Mouse (Mus musculus): ENCODE measurements around the gene Rhbdd3. TPM values are rescaled to one million over a fixed set of nuclear protein-coding genes. Genes with fewer than 3 reads are reported as not detected.

Rhbdd3 gene
- polyA plus RNA-seq, 1 experiment = 232 TPM

GRCm38 (mm10) chr11:5061413-5062139, 37.1 kb upstream of the Rhbdd3 start:
- H3K36me3 ChIP-seq (ENCODE audit: control insufficient read depth, insufficient read depth, low read length) = no peaks in the 10 kb centered on the region
- peak overlapping the region; percentile 93 for H3K4me3 ChIP-seq (ENCODE audit: control insufficient read depth, low read depth, low read length)
- H3K27me3 ChIP-seq (ENCODE audit: control insufficient read depth, insufficient read depth, low read length) = no peaks in the 10 kb centered on the region
- H3K27ac ChIP-seq (ENCODE audit: control insufficient read depth, insufficient read depth, low read depth, low read length) = peak overlapping the region; percentile 62
- H3K4me1 ChIP-seq (ENCODE audit: control insufficient read depth, insufficient read depth, low read length) = peaks cover 69% of the 10 kb centered on the region
- TF ChIP-seq CTCF (IDR thresholded peaks at IDR 0.05; ENCODE audit: control insufficient read depth, insufficient read depth, insufficient replicate concordance, low read depth, low read length) (no peak), POLR2A (IDR thresholded peaks at IDR 0.05; ENCODE audit: control insufficient read depth, low read depth, low read length) (no peak; the same call in none of the 2 replicates)

- Histone ChIP-seq H3K4me1 (ENCODE audit: control insufficient read depth, insufficient read depth, low read length) (peaks cover 65% of the 10 kb centered on the region), H3K27ac (ENCODE audit: control insufficient read depth, insufficient read depth, low read depth, low read length) (peak overlapping the region; percentile 59), H3K4me3 (ENCODE audit: control insufficient read depth, low read depth, low read length) (peak overlapping the region; percentile 93), H3K36me3 (ENCODE audit: control insufficient read depth, insufficient read depth, low read length) (no peaks in the 10 kb centered on the region), H3K27me3 (ENCODE audit: control insufficient read depth, insufficient read depth, low read length) (no peaks in the 10 kb centered on the region)
- no peak for TF ChIP-seq CTCF (IDR thresholded peaks at IDR 0.05; ENCODE audit: control insufficient read depth, insufficient read depth, insufficient replicate concordance, low read depth, low read length)
- no peak for TF ChIP-seq POLR2A (IDR thresholded peaks at IDR 0.05; ENCODE audit: control insufficient read depth, low read depth, low read length)
These were observed 36.4 kb upstream of the Rhbdd3 start for GRCm38 (mm10) chr11:5062326-5062725.

GRCm38 (mm10) chr11:5062860-5063505, 35.7 kb upstream of the Rhbdd3 start:
- Histone ChIP-seq H3K27ac (ENCODE audit: control insufficient read depth, insufficient read depth, low read depth, low read length) (peak overlapping the region; percentile 55), H3K4me1 (ENCODE audit: control insufficient read depth, insufficient read depth, low read length) (peaks cover 59% of the 10 kb centered on the region), H3K36me3 (ENCODE audit: control insufficient read depth, insufficient read depth, low read length) (no peaks in the 10 kb centered on the region), H3K4me3 (ENCODE audit: control insufficient read depth, low read depth, low read length) (peak overlapping the region; percentile 93), H3K27me3 (ENCODE audit: control insufficient read depth, insufficient read depth, low read length) (no peaks in the 10 kb centered on the region)
- TF ChIP-seq POLR2A (IDR thresholded peaks at IDR 0.05; ENCODE audit: control insufficient read depth, low read depth, low read length) (peak; percentile 47; the same call in 1 of the 2 replicates), CTCF (IDR thresholded peaks at IDR 0.05; ENCODE audit: control insufficient read depth, insufficient read depth, insufficient replicate concordance, low read depth, low read length) (no peak)

- H3K4me1 ChIP-seq (ENCODE audit: control insufficient read depth, insufficient read depth, low read length) = peaks cover 53% of the 10 kb centered on the region
- no peaks in the 10 kb centered on the region for H3K27me3 ChIP-seq (ENCODE audit: control insufficient read depth, insufficient read depth, low read length)
- peak overlapping the region; percentile 70 for H3K27ac ChIP-seq (ENCODE audit: control insufficient read depth, insufficient read depth, low read depth, low read length)
- TF ChIP-seq POLR2A (IDR thresholded peaks at IDR 0.05; ENCODE audit: control insufficient read depth, low read depth, low read length) = 0 out of 2 replicates have a peak, but pooled peaks have one; percentile 9
- no peak for TF ChIP-seq CTCF (IDR thresholded peaks at IDR 0.05; ENCODE audit: control insufficient read depth, insufficient read depth, insufficient replicate concordance, low read depth, low read length)
- H3K4me3 ChIP-seq (ENCODE audit: control insufficient read depth, low read depth, low read length) = peak overlapping the region; percentile 93
- no peaks in the 10 kb centered on the region for H3K36me3 ChIP-seq (ENCODE audit: control insufficient read depth, insufficient read depth, low read length)
These were observed 35.0 kb upstream of the Rhbdd3 start for GRCm38 (mm10) chr11:5063561-5064281.

GRCm38 (mm10) chr11:5064282-5065055, 34.3 kb upstream of the Rhbdd3 start:
- no peaks in the 10 kb centered on the region for H3K27me3 ChIP-seq (ENCODE audit: control insufficient read depth, insufficient read depth, low read length)
- TF ChIP-seq CTCF (IDR thresholded peaks at IDR 0.05; ENCODE audit: control insufficient read depth, insufficient read depth, insufficient replicate concordance, low read depth, low read length) (no peak), POLR2A (IDR thresholded peaks at IDR 0.05; ENCODE audit: control insufficient read depth, low read depth, low read length) (no peak)
- peaks cover 46% of the 10 kb centered on the region for H3K4me1 ChIP-seq (ENCODE audit: control insufficient read depth, insufficient read depth, low read length)

GRCm38 (mm10) chr11:5065056-5065821, 33.5 kb upstream of the Rhbdd3 start, which contains the start of gene Gas2l1:
Gene Gas2l1 (minus strand): TSS chr11:5065327.
- peak within 1 kb of the TSS; percentile 93 for H3K4me3 ChIP-seq (ENCODE audit: control insufficient read depth, low read depth, low read length)
- no peaks in the 10 kb centered on the region for H3K27me3 ChIP-seq (ENCODE audit: control insufficient read depth, insufficient read depth, low read length)
- H3K36me3 ChIP-seq (ENCODE audit: control insufficient read depth, insufficient read depth, low read length) = 0 out of 2 replicates have a peak, but pooled peaks cover 1% of the 10 kb centered on the region
- TF ChIP-seq POLR2A (IDR thresholded peaks at IDR 0.05; ENCODE audit: control insufficient read depth, low read depth, low read length) (peak; percentile 32), CTCF (IDR thresholded peaks at IDR 0.05; ENCODE audit: control insufficient read depth, insufficient read depth, insufficient replicate concordance, low read depth, low read length) (peak; percentile 38)
- peak within 1 kb of the TSS; percentile 70 for H3K27ac ChIP-seq (ENCODE audit: control insufficient read depth, insufficient read depth, low read depth, low read length)
- peaks cover 42% of the 10 kb centered on the region for H3K4me1 ChIP-seq (ENCODE audit: control insufficient read depth, insufficient read depth, low read length)

More at GRCm38 (mm10) chr11:5064282-5065055, 34.3 kb upstream of the Rhbdd3 start:
- H3K36me3 ChIP-seq (ENCODE audit: control insufficient read depth, insufficient read depth, low read length) = 0 out of 2 replicates have a peak, but pooled peaks cover 1% of the 10 kb centered on the region
- H3K27ac ChIP-seq (ENCODE audit: control insufficient read depth, insufficient read depth, low read depth, low read length) = peak overlapping the region; percentile 70
- H3K4me3 ChIP-seq (ENCODE audit: control insufficient read depth, low read depth, low read length) = peak overlapping the region; percentile 93

All from testis, adult 2 months (tissue).